Mouse (Mus musculus) bone marrow macrophage, adult 2 months (primary cell): Measurements from ENCODE around the gene Olfr282. TPM values are rescaled to one million over a fixed set of nuclear protein-coding genes. Genes with fewer than 3 reads are reported as not detected.
A peak's percentile ranks its signal among the peaks of the same experiment; 100 is the strongest.
"Not testable (repeated sequence)": the region's sequence is repeated elsewhere in the genome, so short reads cannot be mapped to it uniquely, and the experiment has no call there.

Source experiments
- H3K27ac ChIP-seq: 2 replicates; pipeline ENCODE4 v1.5.1; 2012; ENCODE audit warnings: low read depth, low read length; ENCODE audit not compliant: insufficient read depth
- H3K4me1 ChIP-seq: 2 replicates; pipeline ENCODE4 v1.6.1; 2012; ENCODE audit warnings: low read length; ENCODE audit not compliant: control insufficient read depth, insufficient read depth
- H3K4me3 ChIP-seq: 2 replicates; pipeline ENCODE4 v1.5.1; 2012; ENCODE audit warnings: mild to moderate bottlenecking, low read length, moderate library complexity; ENCODE audit not compliant: insufficient read depth
- CTCF ChIP-seq: IDR thresholded peaks from 2 replicates; pipeline ENCODE4 v1.5.1; 2012; ENCODE audit warnings: low read depth, mild to moderate bottlenecking, low read length, moderate library complexity
- POLR2A ChIP-seq: IDR thresholded peaks from 2 replicates; pipeline ENCODE4 v1.6.1; 2012; ENCODE audit warnings: mild to moderate bottlenecking, low read depth, low read length, borderline replicate concordance
- polyA plus RNA-seq: library from polyadenylated mRNA; stranded (reverse); fragments of >200 nt; gene quantifications from 2 replicates; pipeline ENCODE4 v1.2.4, GENCODE M21; 2012; ENCODE audit not compliant: missing spikeins, insufficient read depth, insufficient read length

Gene Olfr282
- polyA plus RNA-seq, 1 experiment: not detected

GRCm38 (mm10) chr15:98417285-98417684 lies 13.7 kb upstream of the Olfr282 start:
- H3K27ac ChIP-seq, H3K4me3 ChIP-seq, H3K4me1 ChIP-seq: not testable (repeated sequence)
- TF ChIP-seq CTCF: peak; percentile 40; the same call in 1 of the 2 replicates

- Histone ChIP-seq H3K4me1 (no peaks in the 10 kb centered on the region), H3K27ac (no peak overlapping the region), H3K4me3 (no peak overlapping the region)
- TF ChIP-seq CTCF (no peak), POLR2A (no peak)
These were observed 12.9 kb upstream of the Olfr282 start for GRCm38 (mm10) chr15:98418096-98418495.

GRCm38 (mm10) chr15:98420897-98421296 lies 10.1 kb upstream of the Olfr282 start:
- Histone ChIP-seq H3K4me3 (no peak overlapping the region), H3K27ac (no peak overlapping the region), H3K4me1 (no peaks in the 10 kb centered on the region)
- TF ChIP-seq POLR2A (no peak), CTCF (no peak)

- TF ChIP-seq POLR2A (no peak), CTCF (no peak)
- H3K4me3 ChIP-seq: no peak overlapping the region
- no peak overlapping the region for H3K27ac ChIP-seq
- no peaks in the 10 kb centered on the region for H3K4me1 ChIP-seq
These were observed 6.7 kb upstream of the Olfr282 start for GRCm38 (mm10) chr15:98424326-98424725.

GRCm38 (mm10) chr15:98424753-98425152 lies 6.3 kb upstream of the Olfr282 start:
- no peak for TF ChIP-seq CTCF
- TF ChIP-seq POLR2A: no peak
- Histone ChIP-seq H3K4me1 (no peaks in the 10 kb centered on the region), H3K4me3 (no peak overlapping the region), H3K27ac (no peak overlapping the region)

GRCm38 (mm10) chr15:98425188-98425587 lies 5.8 kb upstream of the Olfr282 start:
- TF ChIP-seq POLR2A: no peak
- TF ChIP-seq CTCF: no peak
- no peaks in the 10 kb centered on the region for H3K4me1 ChIP-seq
- H3K27ac ChIP-seq: no peak overlapping the region
- H3K4me3 ChIP-seq: no peak overlapping the region

GRCm38 (mm10) chr15:98444561-98444960 lies 13.5 kb downstream of the Olfr282 start:
- TF ChIP-seq POLR2A (no peak), CTCF (no peak)
- H3K4me3 ChIP-seq: no peak overlapping the region
- H3K4me1 ChIP-seq: no peaks in the 10 kb centered on the region
- H3K27ac ChIP-seq: no peak overlapping the region

GRCm38 (mm10) chr15:98448521-98448920 lies 17.5 kb downstream of the Olfr282 start:
- Histone ChIP-seq H3K4me3 (no peak overlapping the region), H3K4me1 (no peaks in the 10 kb centered on the region), H3K27ac (no peak overlapping the region)
- no peak for TF ChIP-seq CTCF
- TF ChIP-seq POLR2A: no peak

- Histone ChIP-seq H3K4me3 (no peak within 1 kb of the TSS), H3K27ac (no peak within 1 kb of the TSS), H3K4me1 (no peaks in the 10 kb centered on the region)
- TF ChIP-seq POLR2A: no peak
- TF ChIP-seq CTCF: no peak
These were observed 21.3 kb downstream of the Olfr282 start, which contains the start of gene Olfr281 for GRCm38 (mm10) chr15:98452288-98452687. Gene Olfr281, plus strand, starts transcription at chr15:98452588.

GRCm38 (mm10) chr15:98469596-98469995 lies 38.6 kb downstream of the Olfr282 start, which contains the start of gene OR5BS1P:
Gene OR5BS1P, plus strand, starts transcription at chr15:98469896.
- no peak within 1 kb of the TSS for H3K4me3 ChIP-seq
- no peak within 1 kb of the TSS for H3K27ac ChIP-seq
- TF ChIP-seq POLR2A (no peak), CTCF (no peak)
- H3K4me1 ChIP-seq: peaks cover 4% of the 10 kb centered on the region

- Histone ChIP-seq H3K4me3 (no peak overlapping the region), H3K4me1 (peaks cover 4% of the 10 kb centered on the region), H3K27ac (no peak overlapping the region)
- TF ChIP-seq POLR2A: no peak
- TF ChIP-seq CTCF: no peak
These were observed 40.5 kb downstream of the Olfr282 start for GRCm38 (mm10) chr15:98471539-98471938.
